Mouse (Mus musculus) midbrain, embryonic 16.5 days (tissue): ENCODE measurements around the gene Hus1. TPM values are rescaled to one million over a fixed set of nuclear protein-coding genes. Genes with fewer than 3 reads are reported as not detected.
A peak's percentile ranks its signal among the peaks of the same experiment; 100 is the strongest.

Experiments used
- ATAC-seq: fragments of 200-750 bp; cut with Nextera tagmentation; 2 replicates; pipeline ENCODE4 v1.8.0; 2017; ENCODE audit warnings: moderate TSS enrichment
- H3K27ac ChIP-seq: fragments of 300-500 bp; sonication (generic); 2 replicates; pipeline ENCODE4 v1.5.1; 2014; ENCODE audit warnings: mild to moderate bottlenecking, low read length, mixed read lengths
- H3K27me3 ChIP-seq: fragments of 300-500 bp; sonication (generic); 2 replicates; pipeline ENCODE4 v1.6.1; 2014; ENCODE audit warnings: low read depth, low read length, mixed read lengths; ENCODE audit not compliant: control insufficient read depth, insufficient read depth
- H3K36me3 ChIP-seq: fragments of 300-500 bp; sonication (generic); 2 replicates; pipeline ENCODE4 v1.6.1; 2014; ENCODE audit warnings: mild to moderate bottlenecking, low read length, moderate library complexity, mixed read lengths; ENCODE audit not compliant: control insufficient read depth, insufficient read depth
- H3K4me1 ChIP-seq: fragments of 300-500 bp; sonication (generic); 2 replicates; pipeline ENCODE4 v1.6.1; 2014; ENCODE audit warnings: mild to moderate bottlenecking, low read length, mixed read lengths; ENCODE audit not compliant: control insufficient read depth, insufficient read depth
- H3K4me2 ChIP-seq: fragments of 300-500 bp; sonication (generic); 2 replicates; pipeline ENCODE4 v1.6.1; 2014; ENCODE audit warnings: mild to moderate bottlenecking, low read length, mixed read lengths
- H3K4me3 ChIP-seq: fragments of 300-500 bp; sonication (generic); 2 replicates; pipeline ENCODE4 v1.5.1; 2014; ENCODE audit warnings: low read depth, mild to moderate bottlenecking, low read length, moderate library complexity, mixed read lengths
- H3K9ac ChIP-seq: fragments of 300-500 bp; sonication (generic); 2 replicates; pipeline ENCODE4 v1.6.1; 2014; ENCODE audit warnings: low read depth, low read length, mixed read lengths
- H3K9me3 ChIP-seq: fragments of 300-500 bp; sonication (generic); replicated peaks from 2 replicates; pipeline ENCODE4 v1.6.1; 2014; ENCODE audit warnings: mild to moderate bottlenecking, low read length, mixed read lengths; ENCODE audit not compliant: control insufficient read depth, poor library complexity, severe bottlenecking
- WGBS: fragments of 180-500 bp; shearing (Covaris S2); extraction: QIAGEN DNeasy Blood & Tissue Kit; methylation state at CpG from one replicate; pipeline ENCODE4 v1.1.7; 2014; 5-methylcytosine and 5-hydroxymethylcytosine counted together
- polyA plus RNA-seq: library from polyadenylated mRNA; unstranded; fragments of >200 nt; fragmentation: Nextera tagmentation; extraction: Ambion mirVana; gene quantifications from 2 replicates; pipeline ENCODE4 v1.2.1, GENCODE M21; 2015

Gene Hus1
- 10.3 and 11.1 TPM in 2 replicates for polyA plus RNA-seq

DNA sequence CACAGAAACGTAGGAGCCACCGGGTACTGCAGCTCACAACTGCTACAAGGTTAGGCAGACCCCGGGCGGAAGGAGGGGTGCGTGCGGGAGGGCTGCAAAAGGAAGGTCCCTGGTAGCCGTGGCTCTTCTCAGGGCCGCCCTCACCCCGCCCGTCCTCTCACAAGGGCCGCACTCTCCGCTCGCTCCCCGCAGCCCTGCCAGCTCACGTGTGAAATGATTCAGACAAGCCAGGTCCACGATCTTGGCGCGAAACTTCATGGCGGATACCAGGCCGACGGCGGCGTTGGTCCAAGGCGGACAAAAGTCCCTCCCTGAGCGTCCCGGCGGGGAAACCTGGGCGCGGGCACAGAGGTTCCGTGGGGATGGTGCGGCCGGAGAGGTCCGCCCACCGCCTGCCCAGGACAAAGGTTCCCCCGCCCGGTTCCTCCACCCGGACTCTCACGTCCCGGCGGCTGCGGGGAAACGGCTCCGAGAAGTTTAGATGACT, at the start of gene Hus1:
Gene Hus1 (minus strand): TSS at position 339 of the 487 bp plus-strand sequence.
- WGBS = under 1% methylated on average over 43 of the region's 43 CpGs
- H3K27ac ChIP-seq = peak within 1 kb of the TSS; percentile 77
- ATAC-seq = peak; percentile 96
- peaks cover 5% of the 10 kb centered on the region; the same call in 1 of the 2 replicates for H3K36me3 ChIP-seq
- no peaks in the 10 kb centered on the region for H3K27me3 ChIP-seq
- peak within 1 kb of the TSS; percentile 85 for H3K9ac ChIP-seq
- peak within 1 kb of the TSS; percentile 74 for H3K4me3 ChIP-seq
- no peaks in the 10 kb centered on the region for H3K9me3 ChIP-seq
- peak within 1 kb of the TSS; percentile 81 for H3K4me2 ChIP-seq
- peaks cover 15% of the 10 kb centered on the region for H3K4me1 ChIP-seq

DNA sequence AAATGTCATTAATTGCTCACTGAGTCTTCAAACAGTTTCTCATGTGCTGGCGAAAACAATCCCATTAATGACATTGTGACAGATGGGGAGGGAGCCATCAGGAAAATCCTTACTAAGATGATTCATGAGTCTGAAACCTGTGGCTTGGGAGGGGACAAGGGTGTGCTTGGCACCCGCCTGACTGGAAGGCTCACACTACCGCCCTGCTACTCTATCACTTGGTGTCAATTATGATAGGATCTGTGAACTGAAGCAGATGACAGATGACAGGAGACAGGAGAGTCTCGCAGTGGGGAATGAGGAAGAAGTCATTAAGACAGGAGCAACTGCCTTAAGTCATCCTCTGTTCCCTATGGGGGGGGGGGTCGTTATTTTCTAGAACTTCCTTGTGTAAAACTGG, 49.5 kb upstream of the Hus1 start:
- no peaks in the 10 kb centered on the region for H3K27me3 ChIP-seq
- H3K27ac ChIP-seq = no peak overlapping the region
- 66% methylated on average over 5 of the region's 5 CpGs for WGBS
- no peaks in the 10 kb centered on the region for H3K36me3 ChIP-seq
- no peak overlapping the region for H3K4me2 ChIP-seq
- H3K9ac ChIP-seq = no peak overlapping the region
- no peaks in the 10 kb centered on the region for H3K9me3 ChIP-seq
- H3K4me3 ChIP-seq = no peak overlapping the region
- H3K4me1 ChIP-seq = no peaks in the 10 kb centered on the region
- ATAC-seq = no peak

DNA sequence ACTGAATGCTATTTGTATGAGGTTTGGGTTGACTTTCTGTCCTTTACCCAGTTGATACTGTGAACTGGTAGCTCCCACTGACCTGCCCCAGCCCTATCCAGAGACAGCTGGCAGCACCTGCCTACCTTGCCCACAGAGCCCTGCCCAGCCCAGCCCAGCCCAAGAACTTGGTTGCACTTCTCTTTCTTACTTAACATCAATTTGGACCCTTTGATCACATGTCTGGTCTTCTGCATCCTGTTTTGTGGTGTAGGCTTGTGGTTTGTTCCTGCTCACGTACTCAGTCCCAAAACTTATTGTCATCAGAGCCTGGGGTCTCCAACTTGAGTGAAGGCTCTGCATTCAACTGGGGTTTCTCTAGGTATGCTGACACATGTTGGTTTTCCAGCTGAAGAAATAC, 49.0 kb upstream of the Hus1 start:
- Histone ChIP-seq H3K9ac (no peak overlapping the region), H3K4me3 (no peak overlapping the region), H3K36me3 (no peaks in the 10 kb centered on the region), H3K4me1 (no peaks in the 10 kb centered on the region), H3K4me2 (no peak overlapping the region), H3K27me3 (no peaks in the 10 kb centered on the region), H3K27ac (no peak overlapping the region), H3K9me3 (no peaks in the 10 kb centered on the region)
- ATAC-seq = no peak
- 86% methylated on average over 1 of the region's 1 CpGs for WGBS

DNA sequence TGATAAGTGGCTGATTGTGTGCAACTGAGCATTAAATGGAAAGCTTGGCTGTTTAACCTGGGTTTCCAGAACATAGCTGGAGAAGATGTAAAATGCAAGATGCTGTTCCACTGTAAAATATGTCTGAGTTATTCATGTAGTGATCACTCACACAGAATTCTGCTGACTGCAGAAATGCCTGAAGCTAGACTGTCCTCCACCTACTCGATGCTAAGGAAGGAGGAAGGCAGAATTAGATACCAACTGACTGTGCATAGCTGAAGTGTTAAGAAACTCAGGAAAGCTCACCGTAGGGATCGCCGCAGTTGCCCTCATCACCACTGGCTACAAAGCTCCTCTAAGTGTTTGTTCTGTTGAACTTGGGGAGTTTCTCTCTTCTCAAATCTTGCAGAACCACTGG, 46.7 kb upstream of the Hus1 start:
- no peaks in the 10 kb centered on the region for H3K9me3 ChIP-seq
- H3K36me3 ChIP-seq = no peaks in the 10 kb centered on the region
- WGBS = 91% methylated on average over 4 of the region's 4 CpGs
- H3K27ac ChIP-seq = no peak overlapping the region
- no peak overlapping the region for H3K4me3 ChIP-seq
- H3K4me2 ChIP-seq = no peak overlapping the region
- H3K27me3 ChIP-seq = no peaks in the 10 kb centered on the region
- H3K9ac ChIP-seq = no peak overlapping the region
- ATAC-seq = no peak
- no peaks in the 10 kb centered on the region for H3K4me1 ChIP-seq

DNA sequence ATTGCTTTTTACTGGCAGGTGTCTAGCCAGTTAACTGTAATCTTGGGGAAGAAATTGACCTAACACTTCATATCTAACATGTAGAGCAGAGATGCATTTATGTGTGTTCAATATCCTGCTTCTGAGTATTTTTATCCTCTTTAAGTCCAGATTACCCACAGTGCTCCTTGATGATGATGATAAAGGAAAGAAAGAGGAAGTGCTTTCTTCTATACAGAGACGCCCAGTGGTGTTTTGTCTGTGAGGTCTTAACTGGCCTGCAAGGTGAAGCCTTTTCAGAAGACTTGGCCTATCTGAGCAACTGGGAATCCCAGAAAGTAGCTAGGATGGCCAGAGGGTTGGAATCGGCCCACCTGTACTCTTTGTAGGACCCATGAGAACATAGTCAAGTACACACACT, 45.9 kb upstream of the Hus1 start:
- Histone ChIP-seq H3K4me1 (no peaks in the 10 kb centered on the region), H3K27me3 (no peaks in the 10 kb centered on the region; the same call in 1 of the 2 replicates), H3K9ac (no peak overlapping the region), H3K36me3 (no peaks in the 10 kb centered on the region), H3K27ac (no peak overlapping the region), H3K4me3 (no peak overlapping the region), H3K9me3 (no peaks in the 10 kb centered on the region), H3K4me2 (no peak overlapping the region)
- no peak for ATAC-seq
- 82% methylated on average over 2 of the region's 2 CpGs for WGBS

DNA sequence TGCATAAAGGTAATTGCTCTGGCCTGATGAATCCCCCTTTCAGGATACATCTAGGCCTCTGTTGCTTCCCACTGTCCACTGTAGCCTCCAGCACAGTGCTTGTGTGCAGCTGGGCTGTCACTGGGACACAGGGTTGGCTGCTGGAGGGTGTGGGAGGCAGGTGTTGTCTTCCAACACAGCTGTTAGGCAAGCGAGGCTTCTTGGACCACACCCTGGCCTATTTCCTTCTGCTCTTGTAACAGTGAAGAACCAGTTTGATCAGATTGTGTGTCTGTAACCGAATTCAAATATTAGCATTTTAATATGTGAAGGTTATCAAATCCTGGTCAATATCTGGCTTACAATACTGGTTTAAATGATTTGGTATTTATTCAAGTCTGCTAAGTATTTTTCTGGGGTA, 40.9 kb upstream of the Hus1 start:
- 79% methylated on average over 2 of the region's 2 CpGs for WGBS
- Histone ChIP-seq H3K4me3 (no peak overlapping the region), H3K36me3 (no peaks in the 10 kb centered on the region), H3K4me1 (peaks cover 2% of the 10 kb centered on the region; the same call in 1 of the 2 replicates), H3K27ac (no peak overlapping the region), H3K27me3 (peaks cover 11% of the 10 kb centered on the region), H3K9me3 (no peaks in the 10 kb centered on the region), H3K4me2 (no peak overlapping the region), H3K9ac (no peak overlapping the region)
- no peak for ATAC-seq

DNA sequence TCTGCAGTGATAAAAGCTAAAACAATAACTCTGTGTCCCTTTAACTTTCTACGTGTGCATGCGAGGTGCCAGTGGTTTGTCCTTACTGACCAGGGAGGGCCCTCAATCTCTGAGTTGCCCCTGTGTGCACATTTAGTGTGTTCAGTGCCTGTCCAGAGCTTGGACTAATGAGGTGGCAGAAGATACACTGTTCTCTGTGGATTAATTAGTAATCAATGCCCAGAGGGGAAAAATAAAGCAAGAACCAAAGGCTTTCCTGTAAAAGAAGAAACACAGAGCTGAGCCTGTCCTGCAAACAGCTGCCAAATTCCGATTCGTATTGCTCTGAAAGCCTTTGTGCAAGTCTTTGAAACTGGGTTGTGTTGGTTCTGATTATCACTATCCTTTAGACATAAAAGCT, 39.2 kb upstream of the Hus1 start:
- 70% methylated on average over 4 of the region's 4 CpGs for whole genome bisulfite sequencing
- Histone ChIP-seq H3K9me3 (no peaks in the 10 kb centered on the region), H3K27me3 (peaks cover 11% of the 10 kb centered on the region), H3K4me1 (peaks cover 2% of the 10 kb centered on the region; the same call in 1 of the 2 replicates), H3K4me3 (no peak overlapping the region), H3K36me3 (no peaks in the 10 kb centered on the region), H3K4me2 (no peak overlapping the region), H3K9ac (no peak overlapping the region), H3K27ac (no peak overlapping the region)
- ATAC-seq = no peak

DNA sequence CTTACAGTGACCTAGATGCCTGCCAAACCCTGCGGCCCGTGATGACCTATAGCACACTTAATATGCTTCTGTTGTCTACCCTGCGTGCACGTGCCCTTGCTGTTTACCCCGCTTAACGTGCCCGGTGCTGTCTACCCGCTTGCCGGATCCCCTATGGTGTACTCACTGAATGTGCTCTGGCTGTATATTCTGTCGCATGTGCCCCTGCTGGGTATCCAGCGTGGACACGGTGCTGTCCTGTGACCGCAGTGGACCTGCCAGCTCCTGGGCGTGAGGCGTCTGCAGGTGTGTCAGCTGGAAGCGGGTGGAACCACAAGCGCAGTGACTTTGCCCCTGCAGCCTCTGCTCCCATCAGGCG, 37.7 kb upstream of the Hus1 start, which contains the start of gene Sun3:
Gene Sun3 (minus strand): TSS at position 289 of the 358 bp plus-strand sequence.
- Histone ChIP-seq H3K9ac (peak within 1 kb of the TSS; percentile 54), H3K27me3 (peaks cover 11% of the 10 kb centered on the region), H3K9me3 (no peaks in the 10 kb centered on the region), H3K4me1 (peaks cover 2% of the 10 kb centered on the region; the same call in 1 of the 2 replicates), H3K36me3 (no peaks in the 10 kb centered on the region), H3K4me2 (peak within 1 kb of the TSS; percentile 100), H3K4me3 (peak within 1 kb of the TSS; percentile 50), H3K27ac (no peak within 1 kb of the TSS)
- under 1% methylated on average over 18 of the region's 18 CpGs for WGBS
- ATAC-seq = peak; percentile 86; the same call in 1 of the 2 replicates

DNA sequence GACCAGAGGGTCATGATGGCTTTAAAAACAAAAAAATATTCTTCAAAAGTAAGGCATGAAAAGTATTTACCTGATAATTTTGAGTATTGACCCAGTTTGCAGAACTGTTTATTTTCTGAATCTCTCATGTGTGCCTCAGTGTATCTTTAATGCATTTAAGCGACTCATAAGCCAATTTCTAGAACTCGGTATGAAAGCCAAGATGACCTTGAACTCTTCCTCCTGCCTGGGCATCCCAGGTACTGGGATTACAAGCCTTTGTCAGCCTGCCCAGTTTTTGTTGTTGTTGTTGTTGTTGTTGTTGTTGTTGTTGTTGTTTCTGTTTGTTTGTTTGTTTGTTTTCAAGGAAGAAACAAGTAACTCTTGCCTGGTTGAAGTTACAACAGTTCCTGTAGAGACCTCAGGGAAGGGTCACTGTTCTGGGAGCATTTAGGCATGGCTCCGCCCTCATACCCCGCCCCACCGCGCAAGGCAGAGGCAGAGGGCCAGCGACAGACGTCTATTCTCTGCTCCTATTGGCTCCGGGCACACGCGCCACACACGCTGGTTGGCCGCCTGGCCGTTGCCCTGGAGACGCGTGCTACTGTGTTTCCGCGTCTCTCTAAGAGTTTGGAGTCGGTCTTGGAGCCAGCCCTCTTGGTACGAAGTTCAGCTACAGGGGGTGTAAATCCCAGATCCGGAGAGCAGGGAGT, 37.2 kb upstream of the Hus1 start, which contains the start of gene Gm11992:
Gene Gm11992 (plus strand): TSS at position 584 of the 692 bp plus-strand sequence.
- 4% methylated on average over 21 of the region's 21 CpGs for WGBS
- ATAC-seq = peak; percentile 100
- peak within 1 kb of the TSS; percentile 54 for H3K9ac ChIP-seq

More for the DNA sequence above, 37.2 kb upstream of the Hus1 start, which contains the start of gene Gm11992:
- Histone ChIP-seq H3K36me3 (no peaks in the 10 kb centered on the region), H3K9me3 (no peaks in the 10 kb centered on the region), H3K27me3 (peaks cover 11% of the 10 kb centered on the region), H3K4me3 (peak within 1 kb of the TSS; percentile 50), H3K27ac (no peak within 1 kb of the TSS), H3K4me1 (peaks cover 2% of the 10 kb centered on the region; the same call in 1 of the 2 replicates), H3K4me2 (peak within 1 kb of the TSS; percentile 100)
